Mouse (Mus musculus) cerebellum, adult 9-10 months (tissue): ENCODE results near the gene Alkbh3.
A peak's percentile ranks its signal among the peaks of the same experiment; 100 is the strongest.

Experiments used
- DNase-seq: peaks from one replicate; pipeline ENCODE4 v3.0.0; 2022

Gene Alkbh3

GRCm38 (mm10) chr2:93992259-93992658, 18.3 kb downstream of the Alkbh3 start:
- no peak for DNase-seq

- DNase-seq, result no peak
These were observed 19.3 kb downstream of the Alkbh3 start for GRCm38 (mm10) chr2:93991336-93991735.

GRCm38 (mm10) chr2:93988440-93988839, 22.2 kb downstream of the Alkbh3 start:
- no peak for DNase-seq

DNA sequence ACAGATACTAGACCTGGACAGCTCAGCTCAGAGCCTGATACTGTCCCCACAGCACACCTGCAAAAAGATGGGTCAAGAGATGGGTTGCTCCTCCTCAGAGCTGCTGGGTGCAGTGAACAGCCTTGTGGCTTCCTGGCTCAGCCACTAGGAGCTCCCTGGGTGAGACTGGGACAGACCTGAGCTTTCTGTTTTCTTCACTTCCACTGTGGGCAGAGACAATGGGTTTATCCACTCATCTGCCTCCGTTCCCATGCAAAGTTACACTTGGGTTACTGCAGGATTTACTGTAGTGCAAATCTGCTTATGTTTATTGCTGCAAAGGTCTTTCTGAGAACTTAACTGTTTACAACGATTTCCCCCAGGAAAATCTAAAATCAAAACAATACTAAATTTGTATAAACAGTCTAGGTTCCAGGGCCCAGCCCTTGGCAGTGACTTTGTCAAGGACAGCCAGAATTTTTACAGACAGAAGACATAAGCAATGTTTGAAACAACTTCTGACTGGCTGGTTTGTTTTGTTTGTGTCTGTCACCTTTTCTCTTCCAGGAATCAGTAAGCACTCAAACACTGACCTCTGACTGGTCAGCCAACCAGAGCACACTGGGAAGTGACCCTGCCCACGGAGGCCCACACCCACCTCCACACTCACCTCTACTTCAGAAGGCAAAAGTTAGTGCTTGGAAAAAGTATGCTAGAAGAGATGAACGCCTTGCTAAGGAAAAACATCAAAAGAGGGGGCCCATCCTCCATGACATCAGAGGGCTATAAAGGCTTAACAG, 28.0 kb downstream of the Alkbh3 start:
- no peak for DNase-seq

- DNase-seq, result peak; percentile 65
These were observed 31.1 kb downstream of the Alkbh3 start for GRCm38 (mm10) chr2:93979249-93980120.

GRCm38 (mm10) chr2:93976436-93977252, 34.0 kb downstream of the Alkbh3 start:
- DNase-seq, result peak; percentile 59

- no peak for DNase-seq
These were observed 34.8 kb downstream of the Alkbh3 start for GRCm38 (mm10) chr2:93975526-93976435.

DNA sequence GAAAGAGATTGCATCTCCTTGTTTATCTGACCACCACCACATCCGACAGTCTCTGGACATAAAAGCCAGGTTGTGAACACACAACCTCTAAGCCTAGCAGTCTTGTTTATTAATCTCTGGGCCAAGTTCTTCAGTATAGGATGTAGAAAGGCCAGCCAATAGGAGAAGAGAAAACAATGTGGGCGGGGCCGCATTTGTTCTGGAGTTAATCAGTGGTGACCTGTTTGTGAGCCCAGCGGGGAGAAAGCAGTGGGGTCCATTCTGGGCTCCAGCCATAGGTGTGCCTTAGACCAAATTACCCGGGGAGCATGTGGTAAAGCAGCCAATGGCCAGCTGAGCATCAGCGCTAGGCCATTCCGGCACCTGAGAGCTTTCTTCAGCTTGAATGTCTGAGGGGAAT, 35.6 kb downstream of the Alkbh3 start:
- DNase-seq, result no peak

GRCm38 (mm10) chr2:93971647-93972046, 39.0 kb downstream of the Alkbh3 start:
- DNase-seq, result no peak

- DNase-seq, result peak; percentile 54
These were observed 46.0 kb downstream of the Alkbh3 start for GRCm38 (mm10) chr2:93964494-93965160.

DNA sequence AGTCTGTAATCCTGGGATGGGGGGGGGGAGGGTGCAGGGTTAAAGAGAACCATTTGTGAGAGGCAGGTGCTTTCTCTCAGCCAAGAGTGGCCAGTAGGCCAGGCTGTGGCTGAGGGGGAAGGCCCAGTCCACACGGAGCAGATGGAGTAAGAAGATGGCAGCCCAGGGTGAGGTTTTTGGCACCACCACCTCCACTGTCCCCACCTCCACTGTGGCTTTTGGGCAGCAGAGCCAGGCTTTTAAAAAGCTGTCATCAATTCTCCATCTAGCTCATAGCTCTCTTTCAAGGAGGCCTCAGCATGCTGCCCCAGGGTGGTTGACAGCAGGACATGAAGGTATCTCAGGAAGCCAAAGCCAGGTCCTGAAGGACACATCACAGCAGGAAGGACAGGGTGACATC, 46.8 kb downstream of the Alkbh3 start:
- peak; percentile 53 for DNase-seq

- DNase-seq, result peak; percentile 93
These were observed 48.9 kb downstream of the Alkbh3 start for GRCm38 (mm10) chr2:93961716-93962115.

- no peak for DNase-seq
These were observed 51.3 kb downstream of the Alkbh3 start for GRCm38 (mm10) chr2:93959346-93959745.

DNA sequence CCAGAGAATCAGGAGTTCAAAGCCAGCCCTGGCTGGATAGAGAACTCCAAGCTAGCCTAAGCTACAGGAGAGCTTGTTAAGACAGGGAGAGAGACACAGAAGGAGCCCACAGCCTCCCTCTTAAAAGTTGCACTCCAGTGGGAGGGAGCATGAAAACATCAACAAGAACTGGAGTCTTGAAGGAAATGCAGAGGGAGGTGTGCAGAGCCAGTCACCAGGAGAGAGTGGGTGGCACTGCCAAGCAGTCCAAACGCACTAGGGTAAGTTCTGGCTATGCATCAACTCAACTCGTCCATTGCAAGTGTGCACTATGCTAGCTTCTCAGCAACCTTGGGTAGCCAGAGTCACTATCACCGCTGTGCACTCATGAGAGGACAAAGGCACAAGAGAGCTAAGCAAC, 52.4 kb downstream of the Alkbh3 start:
- no peak for DNase-seq

GRCm38 (mm10) chr2:93957785-93958175, 52.8 kb downstream of the Alkbh3 start:
- DNase-seq, result peak; percentile 22

DNA sequence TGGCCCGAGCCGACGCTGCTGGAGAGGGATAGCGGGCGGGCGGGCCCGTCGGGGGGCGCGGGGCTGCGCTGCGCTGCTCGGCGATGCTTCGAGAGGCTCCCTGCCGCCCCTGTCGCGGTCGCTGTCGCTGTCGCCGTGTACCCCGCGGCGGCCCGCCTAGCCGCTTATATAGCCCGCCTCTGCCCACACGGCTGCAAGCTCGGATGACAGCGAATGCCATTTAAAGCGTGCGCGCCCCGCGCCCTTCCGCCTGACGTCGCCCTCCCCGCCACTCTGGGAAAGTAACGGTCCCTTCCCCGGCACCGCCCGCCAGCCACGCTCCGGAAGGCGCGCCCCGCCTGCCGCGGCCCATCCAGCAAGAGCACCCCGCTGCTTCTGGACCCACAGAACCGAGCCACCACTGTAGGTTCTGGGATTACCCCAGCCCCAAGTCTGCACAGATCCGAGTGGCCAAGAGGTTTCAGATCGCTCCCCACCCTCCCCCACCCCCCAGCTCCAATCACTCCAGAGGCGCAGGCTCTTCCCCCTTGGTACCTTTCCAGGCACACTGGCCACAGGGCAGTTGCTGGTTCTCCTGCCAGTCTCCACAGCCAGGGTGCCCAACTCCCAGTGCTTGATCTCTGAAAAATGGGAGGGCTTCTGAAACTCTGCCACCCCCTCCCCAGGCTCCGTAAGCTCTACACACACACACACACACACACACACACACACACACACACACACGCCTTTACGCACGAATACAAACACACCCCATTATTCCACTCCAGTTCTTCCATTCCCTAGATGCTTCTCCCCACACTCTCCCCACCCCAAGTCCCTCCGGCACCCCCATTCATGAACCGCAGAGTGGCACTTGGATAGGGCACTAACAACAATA, 53.5 kb downstream of the Alkbh3 start, which contains the start of gene Gm13889:
Gm13889 (minus strand) TSS at position 294 of the 877 bp plus-strand sequence.
- DNase-seq, result peak; percentile 64

DNA sequence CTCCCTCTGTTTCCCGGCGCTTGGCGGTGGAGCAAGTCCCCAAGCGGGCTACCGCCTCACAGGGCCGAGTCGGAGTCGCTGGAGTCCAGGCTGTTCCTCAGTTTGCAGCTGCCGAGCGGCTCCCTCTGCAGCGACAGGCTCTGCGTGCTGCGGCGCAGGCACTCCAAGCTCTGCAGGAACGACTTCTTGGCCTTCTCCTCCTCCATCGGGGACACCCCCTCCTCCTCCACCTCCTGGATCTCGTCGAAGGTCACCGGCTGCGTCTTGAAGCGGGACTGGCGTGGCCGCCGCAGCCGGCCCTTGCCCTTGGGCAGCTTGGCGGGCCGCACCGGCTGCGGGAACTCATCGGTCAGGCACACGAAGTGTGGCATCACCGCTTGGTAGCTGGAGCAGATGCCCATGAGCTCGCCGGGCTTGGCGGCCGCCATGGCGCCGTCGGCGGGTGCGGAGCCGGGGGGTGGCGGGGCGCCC, 54.2 kb downstream of the Alkbh3 start:
- DNase-seq, result peak; percentile 66

DNA sequence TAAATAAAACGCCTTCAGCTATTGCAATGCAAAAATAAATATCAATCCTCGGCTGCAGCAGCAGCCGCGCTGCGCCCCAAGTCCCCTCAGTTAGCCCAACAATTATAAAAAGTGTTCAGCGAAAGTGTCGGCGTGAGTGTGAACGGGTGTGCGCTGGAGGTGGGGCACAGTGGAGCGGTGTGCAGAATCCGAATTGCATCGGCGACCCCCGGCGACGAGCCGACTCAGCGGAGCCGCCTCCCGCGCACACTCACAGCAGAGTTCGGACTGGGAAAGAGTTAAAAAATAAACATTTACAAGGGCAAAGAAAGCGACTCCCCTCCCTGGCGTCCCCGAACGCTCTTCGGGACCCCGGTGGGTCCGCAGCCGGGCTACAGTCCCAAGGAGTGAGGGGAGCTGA, 54.7 kb downstream of the Alkbh3 start:
- DNase-seq, result no peak

DNA sequence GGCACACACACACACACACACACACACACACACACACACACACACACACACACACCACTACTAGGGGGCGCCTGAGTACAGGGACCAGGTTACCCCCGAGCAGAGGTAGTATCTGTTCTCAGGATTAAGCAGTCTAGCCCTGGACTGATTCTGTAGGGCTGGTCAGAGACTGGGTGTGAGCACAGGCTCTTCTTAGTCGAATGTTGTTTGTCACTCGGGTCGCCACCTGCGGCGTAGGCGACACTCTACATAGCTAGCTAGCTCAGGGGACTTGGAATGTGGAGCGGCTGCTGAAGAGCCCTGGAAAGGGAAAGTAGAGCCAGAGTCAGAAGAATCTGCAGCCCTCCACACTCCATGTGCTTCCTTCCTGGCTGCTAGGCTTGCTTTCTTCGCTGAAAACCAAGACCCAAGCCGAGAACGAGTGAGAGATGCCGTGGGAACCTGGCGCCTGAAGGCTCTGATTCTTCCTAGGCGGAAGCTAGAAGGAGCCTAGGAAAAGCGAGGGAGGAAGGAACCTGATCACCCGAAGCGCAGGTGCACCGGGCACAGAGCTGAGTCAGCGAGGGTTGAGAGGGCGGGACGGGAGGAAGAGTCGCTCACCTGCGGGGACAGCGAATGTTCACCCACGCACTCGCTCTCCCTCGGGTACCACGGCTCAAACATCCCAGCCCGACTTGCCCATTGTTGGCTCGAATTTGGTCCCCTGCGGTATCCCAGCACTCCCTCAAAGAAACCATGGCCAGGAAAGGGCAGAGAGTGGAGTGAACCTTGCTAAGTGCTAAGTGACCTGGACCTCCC, 55.6 kb downstream of the Alkbh3 start:
- DNase-seq, result peak; percentile 61
